Mouse (Mus musculus) neutrophil, adult 65 days (primary cell): ENCODE results near the gene Olfr1133. TPM values are rescaled to one million over a fixed set of nuclear protein-coding genes. Genes with fewer than 3 reads are reported as not detected.

Experiments
- total RNA-seq: library from RNA; stranded (reverse); gene quantifications from 2 replicates; pipeline ENCODE4 v1.2.4, GENCODE M21; 2023

Gene Olfr1133
- total RNA-seq: not detected in 2 replicates

GRCm38 (mm10) chr2:87647274-87647673, at the start of gene Olfr1133:
Olfr1133 (minus strand) TSS chr2:87647374.

GRCm38 (mm10) chr2:87693847-87694246, 46.7 kb upstream of the Olfr1133 start, which contains the start of gene Olfr1136:
Olfr1136 (minus strand) TSS chr2:87693947.

DNA sequence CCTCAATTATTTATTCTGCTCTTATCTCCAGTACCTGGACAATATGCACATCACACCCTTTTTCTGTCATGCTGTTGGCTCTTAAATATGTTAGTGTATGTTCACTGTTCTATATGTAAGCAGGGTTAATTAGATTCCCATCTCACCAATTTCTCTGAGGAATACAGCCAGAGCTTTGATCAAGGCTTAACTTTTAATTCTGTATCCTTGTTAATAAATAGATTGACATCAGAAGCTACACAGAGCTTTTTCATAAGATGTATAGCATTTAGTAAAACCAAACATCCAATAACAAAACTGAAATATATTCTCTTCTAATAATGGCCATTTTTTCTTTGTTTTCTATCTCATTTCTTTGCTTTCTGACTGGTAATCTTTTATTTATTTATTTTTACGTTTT, 26.4 kb upstream of the Olfr1133 start, which contains the start of gene Olfr1135:
Gene Olfr1135, minus strand, starts transcription at position 101 of the 400 bp plus-strand sequence.

DNA sequence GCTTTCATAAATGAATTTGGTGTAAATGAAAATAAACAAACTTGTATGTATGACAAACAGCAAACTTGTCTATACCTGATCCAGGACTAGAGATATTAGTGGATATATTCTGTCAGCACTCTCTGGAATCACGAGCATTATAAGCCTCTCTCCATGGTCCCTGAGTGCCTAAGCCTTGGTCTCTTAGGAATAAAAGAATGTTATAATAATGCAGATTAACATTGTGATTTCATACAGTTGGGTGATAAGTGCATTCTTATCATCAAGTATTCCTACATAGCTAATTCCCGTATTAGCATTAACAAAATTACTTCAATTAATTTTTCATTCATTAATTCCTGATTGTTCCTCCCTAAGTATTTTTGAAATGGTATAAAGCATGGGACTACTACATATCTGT, 11.2 kb upstream of the Olfr1133 start, which contains the start of gene Olfr1134:
Gene Olfr1134, minus strand, starts transcription at position 101 of the 400 bp plus-strand sequence.

GRCm38 (mm10) chr2:87637435-87637834, 9.7 kb downstream of the Olfr1133 start, which contains the start of gene Olfr1132:
Olfr1132 (minus strand) TSS chr2:87637535.

DNA sequence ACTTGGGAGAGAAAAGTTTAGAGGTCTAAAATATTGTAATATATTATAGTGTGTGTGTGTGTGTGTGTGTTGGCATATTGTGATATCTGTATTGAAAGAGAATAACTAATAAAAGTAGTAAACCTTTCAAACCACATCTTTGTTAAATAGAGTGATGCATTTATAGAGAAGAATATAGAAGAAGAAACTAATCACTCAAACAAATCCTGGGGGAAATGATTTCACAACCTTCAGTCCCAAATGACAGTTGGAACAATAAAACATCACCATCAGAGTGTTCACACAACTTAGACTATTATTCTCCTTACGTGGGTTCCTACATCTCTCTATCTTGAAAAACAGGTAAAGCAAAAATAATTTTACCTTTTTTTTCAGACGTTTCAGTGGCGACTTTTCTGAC, 20.4 kb downstream of the Olfr1133 start, which contains the start of gene Olfr1131:
Gene Olfr1131, plus strand, starts transcription at position 301 of the 400 bp plus-strand sequence.

GRCm38 (mm10) chr2:87605912-87606311, 41.3 kb downstream of the Olfr1133 start, which contains the start of gene Olfr1130:
Olfr1130 (plus strand) TSS chr2:87606212.

Other genes starting within 250 kb of the Olfr1133 start
- gene Olfr1123, start 230.7 kb downstream of the Olfr1133 start, total RNA-seq: not detected in 2 replicates
- not detected in 2 replicates for gene Olfr1124, start 217.1 kb downstream of the Olfr1133 start, total RNA-seq
- gene Olfr1126, start 193.4 kb downstream of the Olfr1133 start, total RNA-seq: not detected in 2 replicates
- gene Pramel7, start 150.3 kb downstream of the Olfr1133 start, total RNA-seq: not detected in 2 replicates
- not detected in 2 replicates for gene Pramel6, start 140.8 kb downstream of the Olfr1133 start, total RNA-seq
- not detected in 2 replicates for gene Olfr153, start 115.6 kb downstream of the Olfr1133 start, total RNA-seq
- gene Olfr1128, start 101.8 kb downstream of the Olfr1133 start, total RNA-seq: not detected in 2 replicates
- not detected in 2 replicates for gene Olfr1129, start 73.5 kb downstream of the Olfr1133 start, total RNA-seq
- gene Olfr1130, start 41.2 kb downstream of the Olfr1133 start, total RNA-seq: not detected in 2 replicates
- gene Olfr1131, start 20.3 kb downstream of the Olfr1133 start, total RNA-seq: not detected in 2 replicates
- not detected in 2 replicates for gene Olfr1132, start 9.8 kb downstream of the Olfr1133 start, total RNA-seq
- not detected in 2 replicates for gene Olfr1134, start 11.1 kb upstream of the Olfr1133 start, total RNA-seq
- not detected in 2 replicates for gene Olfr1135, start 26.3 kb upstream of the Olfr1133 start, total RNA-seq
- not detected in 2 replicates for gene Olfr1136, start 46.6 kb upstream of the Olfr1133 start, total RNA-seq
- gene Olfr1137, start 65.8 kb upstream of the Olfr1133 start, total RNA-seq: not detected in 2 replicates
- gene Olfr1138, start 92.6 kb upstream of the Olfr1133 start, total RNA-seq: not detected in 2 replicates
- not detected in 2 replicates for gene Olfr1140, start 96.4 kb upstream of the Olfr1133 start, total RNA-seq
- gene Olfr1141, start 106.6 kb upstream of the Olfr1133 start, total RNA-seq: not detected in 2 replicates
- not detected in 2 replicates for gene Olfr152, start 132.1 kb upstream of the Olfr1133 start, total RNA-seq
- not detected in 2 replicates for gene Olfr1143, start 153.2 kb upstream of the Olfr1133 start, total RNA-seq
- gene Olfr1145, start 162.4 kb upstream of the Olfr1133 start, total RNA-seq: not detected in 2 replicates
- not detected in 2 replicates for gene Olfr1148, start 183.2 kb upstream of the Olfr1133 start, total RNA-seq
- gene Olfr1150-ps1, start 196.6 kb upstream of the Olfr1133 start, total RNA-seq: not detected in 2 replicates
- not detected in 2 replicates for gene Olfr1151, start 208.5 kb upstream of the Olfr1133 start, total RNA-seq
- gene Olfr1152, start 219.1 kb upstream of the Olfr1133 start, total RNA-seq: not detected in 2 replicates
- not detected in 2 replicates for gene Olfr1153, start 247.6 kb upstream of the Olfr1133 start, total RNA-seq